Mouse (Mus musculus): ENCODE data around the gene Atp6v0a2.

Atp6v0a2 gene

DNA sequence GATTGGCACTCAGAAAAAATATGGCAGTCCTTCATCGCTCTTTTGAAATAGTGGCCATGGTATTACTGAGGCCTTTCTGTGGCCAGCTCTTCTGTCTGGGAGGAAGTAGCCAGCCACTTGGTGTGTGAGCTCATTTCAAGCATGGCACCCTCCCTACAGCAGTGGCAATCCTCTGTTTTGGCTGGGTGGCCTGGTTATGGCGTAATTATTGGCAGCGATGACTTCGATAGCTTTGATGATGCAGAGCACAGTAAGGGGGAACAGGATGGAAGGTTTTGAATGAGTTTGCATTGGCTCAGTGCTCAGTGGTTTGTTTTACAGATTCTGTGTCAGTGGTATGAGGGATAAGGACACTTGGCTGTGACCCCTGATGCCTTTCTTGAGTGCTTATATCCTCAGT is 8.3 kb downstream of the Atp6v0a2 start:
- no peak for DNase-seq (ENCODE audit: low read depth, low spot score)

DNA sequence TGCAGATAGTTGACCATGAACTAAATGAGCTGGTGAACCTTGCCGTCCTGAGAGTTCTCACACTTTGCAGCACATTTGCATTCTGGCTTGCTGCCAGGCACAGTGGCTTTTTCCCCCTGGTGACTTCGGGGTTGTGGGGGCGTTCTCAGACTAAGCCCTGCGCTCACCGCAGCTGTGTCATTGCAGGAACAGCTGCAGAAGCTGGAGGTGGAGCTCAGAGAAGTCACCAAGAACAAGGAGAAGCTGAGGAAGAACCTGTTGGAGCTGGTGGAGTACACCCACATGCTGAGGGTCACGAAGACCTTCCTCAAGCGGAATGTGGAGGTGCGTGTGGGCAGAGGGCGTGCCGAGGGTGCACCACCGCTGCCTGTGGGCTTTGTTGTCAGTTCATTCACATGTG is 8.9 kb downstream of the Atp6v0a2 start:
- no peak for DNase-seq (ENCODE audit: low read depth, low spot score)

DNA sequence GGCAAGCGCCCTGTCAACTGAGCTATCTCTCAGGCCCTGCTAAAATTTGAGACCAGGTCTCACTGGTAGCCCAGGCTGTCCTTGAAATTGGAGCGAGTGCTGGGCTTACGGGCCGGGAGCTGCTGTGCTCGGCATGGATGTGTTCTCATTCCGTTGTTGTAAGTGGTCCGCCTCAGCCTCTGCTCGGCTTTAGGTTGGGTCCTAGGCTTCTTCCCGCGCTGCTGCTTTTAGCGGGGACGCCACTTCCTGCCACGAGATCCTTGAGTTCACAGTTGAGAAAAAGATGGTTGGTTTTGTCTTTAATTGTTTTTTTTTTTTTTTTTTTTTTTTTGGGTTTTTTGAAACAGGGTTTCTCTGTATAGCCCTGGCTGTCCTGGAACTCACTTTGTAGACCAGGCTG is 9.5 kb downstream of the Atp6v0a2 start:
- DNase-seq (ENCODE audit: low read depth, low spot score): no peak

DNA sequence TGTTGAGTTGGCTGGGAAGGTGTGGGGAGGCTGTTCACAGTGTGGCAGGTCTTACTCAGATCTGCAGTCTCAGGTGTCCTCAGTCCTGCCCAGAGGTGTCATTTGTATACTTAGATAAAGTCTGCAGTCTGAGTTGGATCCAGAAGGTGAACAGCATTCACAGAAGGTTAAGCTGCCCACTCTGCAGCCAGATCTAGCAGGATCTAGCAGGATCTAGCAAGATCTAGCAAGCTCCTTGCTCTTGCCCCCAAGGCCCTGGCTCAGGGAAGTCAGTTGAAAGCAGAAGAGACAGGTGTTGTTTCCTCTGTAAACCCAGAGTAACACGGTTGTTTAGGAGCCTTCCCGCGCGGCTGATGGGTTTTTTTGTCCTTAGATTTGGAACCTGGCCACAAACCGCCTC is 85.4 kb downstream of the Atp6v0a2 start:
- DNase-seq (ENCODE audit: low read depth, low spot score): no peak

DNA sequence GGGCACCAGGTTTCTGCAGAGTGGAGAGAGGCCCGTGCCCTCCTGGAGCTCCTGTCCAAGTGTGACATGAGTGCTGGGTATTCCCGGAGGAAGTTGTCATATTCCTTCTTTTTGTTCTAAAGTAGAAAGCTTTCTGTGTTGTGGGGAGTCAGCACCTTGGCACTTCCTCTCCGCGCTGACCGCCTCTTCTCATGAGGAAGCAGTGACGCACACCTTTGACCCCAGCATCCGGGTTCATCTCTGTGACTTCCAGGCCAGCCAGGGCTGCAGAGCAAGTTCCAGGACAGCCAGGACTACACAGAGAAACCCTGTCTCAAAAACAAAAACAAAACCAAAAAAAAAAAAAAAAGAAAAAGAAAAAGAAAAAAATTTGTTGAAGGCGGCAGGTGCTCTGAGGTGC is 86.8 kb downstream of the Atp6v0a2 start:
- DNase-seq (ENCODE audit: low read depth, low spot score): no peak

DNA sequence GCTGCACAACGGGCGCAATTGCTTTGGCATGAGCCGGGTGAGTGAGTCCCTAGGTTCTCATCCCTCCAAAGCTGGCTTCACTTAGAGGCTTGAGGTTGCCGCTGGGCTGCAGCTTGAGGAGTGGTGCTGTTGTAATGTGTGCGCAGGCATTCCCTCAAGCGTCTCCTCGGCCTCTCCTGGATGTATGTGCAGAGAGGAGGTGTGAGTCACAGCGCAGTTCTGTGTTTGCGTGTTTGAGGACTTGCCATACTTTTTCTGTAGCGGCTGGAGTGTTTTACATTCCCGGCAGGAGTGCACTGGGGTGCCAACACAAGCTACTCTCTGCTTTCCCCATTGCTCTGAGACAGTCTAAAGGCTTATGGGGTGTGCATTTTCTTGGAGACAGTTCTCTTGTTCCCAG is 89.6 kb downstream of the Atp6v0a2 start:
- DNase-seq (ENCODE audit: low read depth, low spot score): no peak

DNA sequence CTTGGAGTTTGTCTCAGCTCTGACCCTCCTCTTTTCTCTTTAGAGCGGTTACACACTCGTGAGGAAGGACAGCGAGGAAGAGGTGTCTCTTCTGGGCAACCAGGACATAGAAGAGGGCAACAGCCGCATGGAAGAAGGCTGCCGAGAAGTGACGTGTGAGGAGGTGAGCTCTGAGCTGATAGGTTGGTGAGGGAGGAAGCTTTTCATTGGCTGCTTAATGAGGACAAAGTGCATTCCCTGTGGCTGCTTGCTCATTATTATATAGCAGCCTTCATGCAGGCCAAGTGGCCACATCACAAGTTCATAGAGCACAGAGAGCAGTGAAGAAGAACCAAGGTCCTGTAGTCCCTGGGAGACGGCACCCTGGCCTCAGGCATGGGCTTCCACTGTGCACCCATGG is 90.0 kb downstream of the Atp6v0a2 start:
- DNase-seq (ENCODE audit: low read depth, low spot score): no peak

DNA sequence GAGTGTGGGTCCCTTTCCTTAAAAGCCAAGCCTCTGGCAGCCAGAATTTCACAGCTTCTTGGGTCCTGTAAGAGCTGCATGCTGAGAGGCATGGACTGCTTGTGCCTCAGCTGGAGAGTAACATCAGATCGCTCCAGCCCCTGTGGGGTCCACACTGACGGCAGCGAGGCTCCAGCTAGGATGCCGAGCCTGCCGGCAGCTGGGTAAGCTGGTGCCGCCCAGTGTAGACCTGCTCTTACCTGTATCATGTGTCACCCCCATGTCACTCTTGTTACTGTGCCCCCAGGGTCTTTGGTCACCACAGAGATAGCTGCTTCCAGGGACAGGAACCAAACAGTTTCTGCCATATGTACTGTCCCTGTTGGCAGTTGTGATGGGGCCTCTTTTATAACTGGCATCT is 94.7 kb downstream of the Atp6v0a2 start:
- no peak for DNase-seq (ENCODE audit: low read depth, low spot score)

DNA sequence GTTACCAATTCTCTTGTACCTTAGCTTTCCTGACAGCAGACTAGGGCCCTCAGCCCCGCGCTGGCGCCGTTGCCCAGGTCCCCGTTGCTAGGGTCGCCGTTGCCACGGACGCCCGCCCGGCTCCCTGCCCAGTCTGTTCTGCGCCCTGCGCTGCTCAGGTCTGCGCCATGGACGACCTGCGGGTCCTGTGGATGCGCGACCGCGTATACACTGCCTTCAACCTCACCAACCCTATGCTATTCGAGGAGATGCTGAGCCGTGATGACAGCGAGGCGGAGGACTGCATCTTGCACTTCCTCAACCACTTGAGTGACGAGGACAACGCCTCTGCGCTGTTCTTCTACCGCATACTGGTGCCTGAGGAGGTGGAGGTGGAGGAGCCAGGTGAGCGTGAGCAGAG is 96.6 kb downstream of the Atp6v0a2 start, which contains the start of gene Dnah10:
Gene Dnah10, plus strand, starts transcription at position 89 of the 400 bp plus-strand sequence.
- no peak for DNase-seq (ENCODE audit: low read depth, low spot score)

DNA sequence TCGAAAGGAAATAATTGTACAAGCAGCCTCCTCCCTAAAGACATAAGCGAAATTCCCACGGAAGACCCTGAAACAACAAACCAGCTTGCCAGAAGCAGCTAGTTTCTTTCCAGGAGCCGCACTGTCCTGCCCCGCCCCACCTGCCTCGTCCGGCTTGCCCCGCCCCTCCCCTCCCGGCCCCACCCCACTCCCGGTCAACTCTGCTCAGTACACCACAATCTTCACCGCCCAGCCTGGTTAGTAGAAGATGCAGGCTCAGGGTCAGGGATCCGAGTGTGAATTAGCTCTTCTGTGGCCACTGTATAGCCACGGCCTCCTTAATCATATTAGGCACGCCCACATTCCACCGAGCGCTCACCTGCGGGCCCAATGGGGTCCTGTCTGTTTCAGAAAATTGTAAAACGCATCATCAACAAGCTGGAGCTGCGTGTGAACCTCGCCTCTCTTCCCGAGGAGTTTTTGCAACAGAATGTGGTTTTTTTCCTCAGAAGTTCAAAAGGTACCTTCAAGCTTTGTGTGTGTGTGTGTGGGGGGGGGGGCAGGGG is 101.4 kb downstream of the Atp6v0a2 start:
- DNase-seq (ENCODE audit: low read depth, low spot score): no peak

DNA sequence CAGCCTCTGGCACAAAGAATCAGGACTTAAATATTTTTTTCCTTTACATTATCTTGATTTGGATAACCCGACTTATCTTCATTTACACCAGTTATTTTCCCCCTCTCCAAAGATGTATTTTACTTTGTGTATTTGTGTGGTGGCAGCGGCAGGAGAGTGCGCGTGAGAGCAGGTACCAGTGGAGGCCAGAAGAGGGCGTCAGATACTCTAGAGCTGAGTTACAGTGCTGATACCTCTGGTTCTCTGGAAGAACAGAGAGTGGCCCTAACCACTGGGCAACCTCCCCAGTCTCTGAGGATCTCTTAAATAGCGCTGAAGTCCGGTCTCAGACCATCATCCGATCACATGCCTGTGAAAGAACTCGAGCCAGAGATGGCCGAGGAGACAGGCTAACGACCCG is 105.6 kb downstream of the Atp6v0a2 start:
- no peak for DNase-seq (ENCODE audit: low read depth, low spot score)

DNA sequence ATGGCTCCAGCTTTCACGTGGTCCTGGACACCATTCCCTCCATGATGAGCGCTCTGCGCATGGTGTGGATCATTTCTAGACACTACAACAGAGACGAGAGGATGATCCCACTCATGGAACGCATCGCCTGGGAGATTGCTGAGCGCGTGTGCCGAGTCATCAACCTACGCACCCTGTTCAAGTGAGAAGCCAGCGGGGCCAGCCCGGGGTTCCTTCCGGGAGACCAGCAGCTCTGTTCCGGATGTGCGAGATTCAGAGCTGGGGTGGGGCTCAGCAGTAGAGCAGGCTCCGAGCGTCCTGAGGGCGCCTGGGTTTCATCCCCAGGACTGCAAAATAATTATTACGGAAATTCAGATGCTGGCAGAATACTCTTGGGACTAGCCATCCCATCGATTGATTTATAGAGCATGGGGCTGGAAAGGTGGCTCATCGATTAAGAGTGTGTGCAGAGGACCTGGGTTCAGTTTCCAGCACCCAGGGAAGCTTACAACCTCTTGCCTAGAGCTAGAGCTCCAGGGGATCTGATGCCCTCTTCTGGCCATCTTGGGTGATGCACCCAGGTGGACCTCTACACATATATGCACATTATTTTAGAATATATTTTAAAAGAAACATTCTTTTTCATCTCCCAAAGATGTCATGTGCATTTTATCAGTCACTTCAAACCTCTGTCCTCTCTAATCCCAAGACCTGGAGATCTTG is 113.7 kb downstream of the Atp6v0a2 start:
- no peak for DNase-seq (ENCODE audit: low read depth, low spot score)

DNA sequence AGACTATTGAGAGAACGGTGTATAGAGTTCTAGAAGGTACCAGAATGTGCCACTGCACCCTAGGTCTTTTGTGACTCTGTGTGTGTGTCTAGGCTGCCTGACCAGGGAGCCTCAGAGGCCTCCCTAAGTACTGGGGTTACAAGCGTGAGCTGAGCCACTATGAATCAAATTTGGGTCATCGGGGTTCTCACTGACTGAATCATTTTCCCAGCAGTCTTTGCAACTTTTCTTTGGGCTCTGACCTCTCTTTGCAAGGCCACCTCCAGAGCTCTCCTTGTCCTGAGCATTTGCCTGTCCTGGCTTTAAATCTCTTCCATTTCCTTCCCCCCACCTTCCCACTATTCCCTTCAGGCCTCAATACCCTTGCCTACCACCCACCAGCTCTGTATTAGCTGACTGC is 115.5 kb downstream of the Atp6v0a2 start:
- no peak for DNase-seq (ENCODE audit: low read depth, low spot score)

DNA sequence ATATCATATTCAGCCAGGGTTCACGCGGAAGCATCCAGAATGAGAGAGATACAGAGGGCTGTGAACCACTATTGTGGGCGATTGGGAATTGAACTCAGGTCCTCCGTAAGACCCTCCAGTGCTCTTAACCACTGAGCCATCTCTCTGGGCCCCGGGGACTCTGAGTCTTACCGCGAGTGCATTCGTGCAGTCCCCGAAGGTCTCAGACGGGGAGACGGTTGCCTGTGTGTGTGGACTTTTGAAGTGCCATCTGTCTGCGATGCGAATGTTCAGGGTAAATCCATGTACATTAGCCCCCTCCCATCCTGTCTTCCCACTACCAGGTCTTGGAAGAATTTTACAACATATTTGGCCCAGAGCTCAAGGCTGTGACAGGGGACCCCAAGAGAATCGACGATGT is 117.8 kb downstream of the Atp6v0a2 start:
- no peak for DNase-seq (ENCODE audit: low read depth, low spot score)

DNA sequence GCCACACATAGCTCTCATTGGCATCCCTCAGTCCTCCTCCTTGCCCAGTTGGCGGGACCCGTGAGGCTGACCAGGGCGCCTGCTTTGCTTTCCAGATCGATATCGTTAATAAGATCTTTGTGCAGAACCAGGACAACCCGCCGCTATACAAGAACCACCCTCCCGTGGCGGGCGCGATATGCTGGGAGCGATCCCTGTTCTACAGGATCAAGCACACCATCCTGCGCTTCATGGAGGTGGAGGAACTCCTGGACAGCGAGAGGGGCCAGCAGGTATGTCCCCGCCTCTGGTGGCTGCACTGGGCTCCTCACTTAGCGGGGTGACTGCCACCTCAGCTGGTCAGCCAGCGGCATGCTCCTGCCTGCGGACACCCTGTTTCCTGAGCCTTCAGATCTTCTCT is 119.9 kb downstream of the Atp6v0a2 start:
- DNase-seq (ENCODE audit: low read depth, low spot score): no peak

DNA sequence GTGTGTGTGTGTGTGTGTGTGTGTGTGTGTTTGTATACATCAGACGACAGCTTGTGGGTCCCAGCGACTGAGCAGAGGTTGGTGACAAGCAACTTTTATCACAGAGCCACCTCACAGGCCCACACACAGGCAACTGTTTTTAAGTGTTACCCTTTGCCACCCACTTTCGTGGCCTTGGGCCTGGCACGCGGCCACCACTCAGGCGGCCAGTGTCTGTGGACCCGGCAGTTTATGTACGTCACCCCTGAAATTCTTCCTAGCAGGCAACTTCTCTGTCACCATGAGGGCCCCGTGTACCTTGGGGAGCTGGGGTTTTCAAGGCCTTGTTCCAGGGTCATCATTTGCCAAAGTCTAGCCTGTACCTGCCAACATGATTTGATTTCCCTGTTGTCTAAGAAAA is 123.3 kb downstream of the Atp6v0a2 start:
- DNase-seq (ENCODE audit: low read depth, low spot score): no peak

DNA sequence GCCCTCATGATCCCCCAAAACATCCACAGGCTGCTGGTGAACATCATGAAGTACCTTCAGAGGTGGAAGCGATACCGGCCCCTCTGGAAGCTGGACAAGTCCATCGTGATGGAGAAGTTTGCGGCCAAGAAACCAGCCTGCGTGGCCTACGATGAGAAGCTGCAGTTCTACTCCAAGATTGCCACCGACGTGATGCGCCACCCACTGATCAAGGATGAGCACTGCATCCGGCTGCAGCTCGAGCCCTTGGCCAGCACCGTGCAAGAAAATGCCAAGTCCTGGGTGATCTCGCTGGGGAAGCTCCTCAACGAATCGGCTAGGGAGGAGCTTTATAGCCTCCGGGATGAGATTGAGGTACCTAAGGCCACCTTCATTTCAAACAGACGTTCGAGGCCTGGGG is 132.6 kb downstream of the Atp6v0a2 start:
- DNase-seq (ENCODE audit: low read depth, low spot score): no peak

DNA sequence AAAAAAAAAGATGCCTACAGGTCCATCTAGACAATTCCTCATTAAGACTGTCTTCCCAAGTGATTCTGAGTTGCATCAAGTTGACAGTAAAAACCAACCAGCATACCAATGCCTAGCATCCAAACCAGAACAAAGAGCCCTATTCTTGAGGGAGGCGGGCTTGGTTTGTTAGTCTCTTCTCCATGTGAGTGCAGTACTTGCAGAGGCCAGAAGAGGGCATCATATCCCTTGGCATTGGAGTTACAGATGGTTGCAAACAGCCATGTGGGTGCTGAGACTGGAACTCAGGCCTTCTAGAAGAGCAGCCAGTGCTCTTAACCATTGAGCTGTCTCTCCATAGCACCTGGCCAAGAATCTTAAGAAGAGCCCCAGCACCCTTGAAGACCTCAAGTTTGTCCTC is 133.4 kb downstream of the Atp6v0a2 start:
- DNase-seq (ENCODE audit: low read depth, low spot score): no peak

Data from c-Kit-negative CD71-positive TER-119-positive erythroid progenitor cells, embryonic 14.5 days (primary cell).